Mouse (Mus musculus) myocyte (in vitro differentiated cells): ENCODE data around the gene Tshr.

Source experiments
- E2F4 ChIP-seq: IDR thresholded peaks from one replicate; pipeline ENCODE4 v1.6.1; 2011; ENCODE audit warnings: mild to moderate bottlenecking, control low read depth, moderate library complexity; ENCODE audit not compliant: insufficient read depth
- MAX ChIP-seq: IDR thresholded peaks from one replicate; pipeline ENCODE4 v1.6.1; 2011; ENCODE audit warnings: low read depth, mild to moderate bottlenecking, control low read depth
- MYOD1 ChIP-seq, 3 experiments: IDR thresholded peaks; one replicate each; pipeline ENCODE4 v1.6.1; 2011; ENCODE audit warnings: control low read depth in 2 of 3, low read depth in 2 of 3, mild to moderate bottlenecking in 2 of 3, moderate library complexity in 1 of 3; ENCODE audit not compliant: insufficient read length in 2 of 3, control insufficient read depth in 1 of 3
- POLR2A ChIP-seq: IDR thresholded peaks from one replicate; pipeline ENCODE4 v1.6.1; 2011; ENCODE audit warnings: low read depth, mild to moderate bottlenecking, control low read depth, moderate library complexity; ENCODE audit not compliant: insufficient read length
- POLR2AphosphoS2 ChIP-seq: IDR thresholded peaks from one replicate; pipeline ENCODE4 v1.6.1; 2011; ENCODE audit warnings: low read depth, control low read depth; ENCODE audit not compliant: insufficient read length
- REST ChIP-seq: IDR thresholded peaks from one replicate; pipeline ENCODE4 v1.6.1; 2011; ENCODE audit warnings: mild to moderate bottlenecking, control low read depth, moderate library complexity; ENCODE audit not compliant: insufficient read depth, insufficient read length
- SRF ChIP-seq: IDR thresholded peaks from one replicate; pipeline ENCODE4 v1.6.1; 2011; ENCODE audit warnings: low read depth; ENCODE audit not compliant: control insufficient read depth, insufficient read length
- TCF12 ChIP-seq: IDR thresholded peaks from one replicate; pipeline ENCODE4 v1.6.1; 2011; ENCODE audit warnings: mild to moderate bottlenecking, control low read depth; ENCODE audit not compliant: poor library complexity, insufficient read depth, severe bottlenecking
- USF1 ChIP-seq: IDR thresholded peaks from one replicate; pipeline ENCODE4 v1.6.1; 2011; ENCODE audit warnings: low read depth, mild to moderate bottlenecking, control low read depth, moderate library complexity

DNA sequence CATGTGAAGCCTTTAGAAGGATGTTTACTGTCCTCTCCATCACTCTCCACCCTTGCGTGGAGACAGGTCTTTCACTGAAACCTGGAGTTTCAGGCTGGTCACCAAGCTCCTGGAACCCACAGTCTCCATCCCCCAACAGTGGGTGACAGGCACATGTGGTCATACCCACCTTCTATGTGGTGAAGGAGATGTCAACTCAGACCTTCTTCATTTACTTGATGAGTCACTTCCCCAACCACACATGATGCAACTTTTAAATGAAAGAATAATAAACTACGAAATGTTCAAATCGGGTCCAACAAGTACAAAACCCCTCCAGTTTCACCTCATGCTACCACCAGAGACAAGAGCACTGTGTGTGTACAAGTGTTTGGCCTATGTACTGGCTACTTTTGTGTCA lies 200.8 kb downstream of the Tshr start:
- TF ChIP-seq MYOD1 (IDR thresholded peaks at IDR 0.05; ENCODE audit: control insufficient read depth in 1 of 3, insufficient read length in 2 of 3, low read depth in 2 of 3): no peak
- TF ChIP-seq MAX: no peak
- no peak for TF ChIP-seq POLR2A
- TF ChIP-seq USF1: no peak
- no peak for TF ChIP-seq TCF12
- no peak for TF ChIP-seq E2F4
- TF ChIP-seq SRF: no peak
- TF ChIP-seq REST: no peak
- no peak for TF ChIP-seq POLR2AphosphoS2
